Mouse (Mus musculus) cortical plate, adult 2 months (tissue): ENCODE results near the gene Esp1. TPM values are rescaled to one million over a fixed set of nuclear protein-coding genes. Genes with fewer than 3 reads are reported as not detected.
"Not testable (repeated sequence)": the region's sequence is repeated elsewhere in the genome, so short reads cannot be mapped to it uniquely, and the experiment has no call there.

Source experiments
- H3K27ac ChIP-seq: fragments of 200-500 bp; 2 replicates; pipeline ENCODE4 v1.5.1; 2012; ENCODE audit warnings: low read length, control low read depth, inconsistent platforms; ENCODE audit not compliant: insufficient read depth
- H3K4me1 ChIP-seq: fragments of 200-500 bp; 2 replicates; pipeline ENCODE4 v1.6.1; 2011; ENCODE audit warnings: low read length; ENCODE audit not compliant: control insufficient read depth, insufficient read depth
- H3K4me3 ChIP-seq: fragments of 200-500 bp; 2 replicates; pipeline ENCODE4 v1.5.1; 2011; ENCODE audit warnings: mild to moderate bottlenecking, low read length, control low read depth; ENCODE audit not compliant: insufficient read depth
- CTCF ChIP-seq: fragments of 200-500 bp; IDR thresholded peaks from 2 replicates; pipeline ENCODE4 v1.5.1; 2011; ENCODE audit warnings: mild to moderate bottlenecking, control low read depth, low read length; ENCODE audit not compliant: insufficient read depth; ENCODE audit errors: extremely low read depth
- POLR2A ChIP-seq: fragments of 200-500 bp; IDR thresholded peaks from 2 replicates; pipeline ENCODE4 v1.6.1; 2011; ENCODE audit warnings: mild to moderate bottlenecking, low read length, control low read depth; ENCODE audit not compliant: insufficient read depth; ENCODE audit errors: extremely low read depth
- polyA plus RNA-seq: library from polyadenylated mRNA; depleted of rRNA; stranded (reverse); fragments of >200 nt; gene quantifications from 2 replicates; pipeline ENCODE4 v1.2.3, GENCODE M21; 2012; rRNA removed

Esp1 gene
- polyA plus RNA-seq: not detected in 2 replicates

GRCm38 (mm10) chr17:40726820-40727219 is at the start of gene Esp1:
Esp1 (plus strand) TSS chr17:40727120.
- Histone ChIP-seq H3K4me1 (no peaks in the 10 kb centered on the region), H3K27ac (no peak within 1 kb of the TSS), H3K4me3 (no peak within 1 kb of the TSS)
- TF ChIP-seq POLR2A (no peak), CTCF (no peak)

- H3K4me3 ChIP-seq: no peak overlapping the region
- no peaks in the 10 kb centered on the region for H3K4me1 ChIP-seq
- H3K27ac ChIP-seq: no peak overlapping the region
- no peak for TF ChIP-seq POLR2A
These were observed 10.6 kb upstream of the Esp1 start for GRCm38 (mm10) chr17:40716273-40716672.

DNA sequence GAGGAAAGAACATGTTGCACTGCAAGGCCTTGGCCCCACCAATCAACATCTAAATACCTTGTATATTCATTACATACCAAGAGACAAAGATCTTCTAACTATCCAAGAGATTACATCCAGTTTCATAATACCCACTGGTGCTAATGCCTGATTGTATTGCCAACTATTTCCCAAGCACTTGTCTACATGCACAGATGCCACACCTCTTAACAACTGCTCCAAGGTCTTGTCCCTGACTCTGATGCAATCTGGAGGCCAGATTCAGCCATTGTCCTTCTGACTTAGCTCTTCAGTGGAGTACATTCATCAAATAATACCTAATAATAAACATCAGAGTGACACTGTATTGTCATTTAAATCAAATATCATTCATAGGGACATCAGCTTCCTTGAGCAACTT is 9.9 kb upstream of the Esp1 start:
- H3K27ac ChIP-seq, H3K4me1 ChIP-seq, H3K4me3 ChIP-seq: not testable (repeated sequence)

GRCm38 (mm10) chr17:40731296-40731695 is 4.4 kb downstream of the Esp1 start:
- Histone ChIP-seq H3K27ac (no peak overlapping the region), H3K4me3 (no peak overlapping the region), H3K4me1 (no peaks in the 10 kb centered on the region)
- TF ChIP-seq POLR2A: no peak
- no peak for TF ChIP-seq CTCF

DNA sequence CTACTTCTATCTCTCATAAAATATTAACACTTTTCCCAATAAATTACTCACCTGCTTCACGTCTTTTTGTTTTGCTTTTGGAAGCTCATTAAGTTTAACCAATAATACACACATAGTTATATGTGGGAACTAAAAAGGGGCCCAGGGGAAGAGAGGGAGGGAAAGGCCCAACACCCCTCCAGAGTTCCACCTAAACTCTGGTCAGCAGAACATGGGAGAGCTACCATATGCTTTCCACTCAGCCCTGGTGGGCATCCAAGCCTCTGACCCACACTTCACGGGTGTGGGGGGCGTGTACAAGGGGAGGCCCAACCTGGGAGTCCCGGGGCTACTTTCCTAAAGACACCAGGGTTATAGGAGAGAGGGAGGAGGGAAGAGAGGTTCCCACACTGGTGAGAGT is 4.8 kb downstream of the Esp1 start:
- TF ChIP-seq POLR2A: no peak
- TF ChIP-seq CTCF: no peak
- Histone ChIP-seq H3K4me3 (no peak overlapping the region), H3K4me1 (no peaks in the 10 kb centered on the region), H3K27ac (no peak overlapping the region)

GRCm38 (mm10) chr17:40763662-40764061 is 36.7 kb downstream of the Esp1 start:
- TF ChIP-seq POLR2A (no peak), CTCF (no peak)
- Histone ChIP-seq H3K4me1 (no peaks in the 10 kb centered on the region), H3K4me3 (no peak overlapping the region), H3K27ac (no peak overlapping the region)

DNA sequence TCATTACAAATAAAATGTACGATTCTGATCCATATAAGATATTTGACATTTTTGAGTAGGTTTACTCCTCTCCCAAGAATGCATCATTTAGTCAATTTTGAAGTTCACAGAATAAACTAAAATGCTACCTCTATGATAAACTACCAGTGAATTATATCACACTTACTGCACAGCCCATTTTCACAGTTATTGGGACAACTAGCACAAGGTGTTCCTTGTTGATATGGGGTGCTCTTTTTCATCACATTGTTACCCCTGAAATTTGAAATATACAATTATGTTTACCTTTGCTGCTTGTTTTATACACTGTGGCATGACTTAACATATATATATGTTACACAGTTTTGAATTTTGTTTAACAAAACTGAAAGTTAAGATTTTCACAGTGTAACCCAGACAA is 40.2 kb downstream of the Esp1 start:
- no peak overlapping the region for H3K4me3 ChIP-seq
- TF ChIP-seq CTCF: no peak
- TF ChIP-seq POLR2A: no peak
- no peak overlapping the region for H3K27ac ChIP-seq
- H3K4me1 ChIP-seq: no peaks in the 10 kb centered on the region

Other genes starting within 250 kb of the Esp1 start
- gene Esp8, start 207.1 kb upstream of the Esp1 start, polyA plus RNA-seq: not detected in 2 replicates
- not detected in 2 replicates for gene Esp6, start 165.6 kb upstream of the Esp1 start, polyA plus RNA-seq
- not detected in 2 replicates for gene Esp4, start 128.5 kb upstream of the Esp1 start, polyA plus RNA-seq
- not detected in 2 replicates for gene Esp3, start 95.0 kb upstream of the Esp1 start, polyA plus RNA-seq
- not detected in 2 replicates for gene Crisp2, start 79.9 kb downstream of the Esp1 start, polyA plus RNA-seq
- not detected in 2 replicates for gene Rhag, start 84.0 kb downstream of the Esp1 start, polyA plus RNA-seq
- gene 9130008F23Rik, start 153.4 kb downstream of the Esp1 start, polyA plus RNA-seq: 0.19 and 0.42 TPM in 2 replicates
- gene Glyatl3, start 187.2 kb downstream of the Esp1 start, polyA plus RNA-seq: not detected in 2 replicates
- 21.7 and 24.6 TPM in 2 replicates for gene Mut, start 207.6 kb downstream of the Esp1 start, polyA plus RNA-seq
- 4.3 and 4.6 TPM in 2 replicates for gene Cenpq, start 207.9 kb downstream of the Esp1 start, polyA plus RNA-seq